Mouse (Mus musculus): ENCODE data around the gene Figla.
"Not testable (repeated sequence)": the region's sequence is repeated elsewhere in the genome, so short reads cannot be mapped to it uniquely, and the experiment has no call there.

Figla gene

GRCm38 (mm10) chr6:86015871-86016270 lies at the start of gene Figla:
Figla (plus strand) TSS chr6:86016171.
- no peak for DNase-seq

DNA sequence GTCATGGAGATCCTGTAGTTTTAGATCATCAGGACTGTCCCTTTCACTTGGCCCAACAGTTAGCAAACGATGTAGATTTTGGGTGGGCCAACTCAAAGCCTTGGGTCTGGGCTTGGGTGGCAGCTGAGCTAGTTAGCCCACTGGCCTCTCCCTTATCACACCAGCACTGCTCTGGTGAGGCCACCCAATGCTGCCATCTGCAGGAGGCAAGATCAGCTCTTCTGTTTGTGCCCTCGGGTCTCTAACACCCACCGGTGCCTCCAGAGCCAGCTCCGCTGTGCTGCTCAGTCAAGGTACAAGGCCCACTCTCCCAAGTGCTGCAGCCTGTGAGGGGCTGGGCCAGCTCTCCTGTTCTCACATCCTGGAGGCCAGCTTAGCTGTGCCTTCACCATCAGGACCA lies 49.3 kb upstream of the Figla start:
- DNase-seq = peak; percentile 49 to 57

GRCm38 (mm10) chr6:85969889-85970288 lies 46.1 kb upstream of the Figla start:
- no peak for DNase-seq

- DNase-seq = no peak
These were observed 43.3 kb upstream of the Figla start for GRCm38 (mm10) chr6:85972699-85973098.

DNA sequence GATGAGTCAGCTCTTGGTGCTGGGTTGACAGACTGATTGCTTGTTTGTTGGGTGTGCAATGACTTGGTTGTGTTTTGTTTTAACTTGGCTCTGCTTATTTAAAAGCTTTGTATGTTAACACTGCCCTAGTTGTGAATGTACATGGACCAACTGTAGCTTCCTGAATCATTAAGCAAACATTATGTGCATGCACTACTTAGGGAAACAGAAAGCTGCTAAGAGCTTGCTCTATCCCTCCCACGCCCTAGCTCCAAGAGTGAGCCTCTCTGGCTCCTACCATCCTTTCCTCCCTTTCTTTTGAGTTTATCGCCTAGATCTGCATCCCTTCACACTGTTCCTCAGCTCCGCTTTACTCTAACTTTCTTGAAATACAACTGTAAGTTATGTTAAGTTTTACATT lies 42.6 kb upstream of the Figla start:
- DNase-seq = no peak

- peak in 1 of 2 experiments; percentile 9 for DNase-seq
These were observed 40.9 kb upstream of the Figla start for GRCm38 (mm10) chr6:85974941-85975617.

- DNase-seq = no peak
These were observed 40.2 kb upstream of the Figla start for GRCm38 (mm10) chr6:85975761-85976160.

DNA sequence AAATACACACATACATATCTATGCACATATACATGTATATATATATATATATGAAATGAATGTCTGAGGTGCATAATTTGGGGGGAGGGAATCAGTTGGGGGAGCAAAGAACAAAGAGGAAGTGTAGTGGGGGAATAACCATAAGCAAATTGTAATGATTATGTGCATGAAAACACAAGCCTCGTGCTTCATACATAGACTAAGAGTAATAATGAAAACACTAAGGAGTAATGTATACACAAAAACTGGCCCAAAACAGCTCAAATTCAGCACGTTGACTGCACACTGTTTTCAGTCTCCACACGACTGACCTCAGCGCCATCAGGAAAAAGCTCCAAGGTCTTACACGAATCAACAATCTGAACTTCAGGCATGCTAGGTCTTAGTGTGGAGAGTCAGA lies 39.7 kb upstream of the Figla start:
- DNase-seq = no peak

DNA sequence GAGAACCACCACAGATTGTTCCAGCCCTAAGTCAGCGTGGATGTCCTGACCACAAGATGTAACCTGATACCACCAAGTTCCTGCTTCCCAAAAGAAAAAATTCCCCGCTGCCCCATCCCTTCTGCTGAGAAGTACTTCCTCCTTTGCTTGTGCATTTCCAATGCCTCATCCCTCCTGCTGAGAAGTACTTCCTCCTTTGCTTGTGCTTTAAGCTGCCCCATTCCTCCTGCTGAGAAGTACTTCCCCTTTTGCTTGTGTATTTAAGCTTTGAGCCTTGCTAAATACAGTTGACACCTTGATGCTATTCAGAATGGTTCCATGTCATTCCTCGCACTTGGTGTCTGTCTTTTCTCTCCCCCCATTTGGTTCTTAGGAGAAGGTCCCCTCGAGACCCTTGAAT lies 37.2 kb upstream of the Figla start:
- DNase-seq = not testable (repeated sequence)

DNA sequence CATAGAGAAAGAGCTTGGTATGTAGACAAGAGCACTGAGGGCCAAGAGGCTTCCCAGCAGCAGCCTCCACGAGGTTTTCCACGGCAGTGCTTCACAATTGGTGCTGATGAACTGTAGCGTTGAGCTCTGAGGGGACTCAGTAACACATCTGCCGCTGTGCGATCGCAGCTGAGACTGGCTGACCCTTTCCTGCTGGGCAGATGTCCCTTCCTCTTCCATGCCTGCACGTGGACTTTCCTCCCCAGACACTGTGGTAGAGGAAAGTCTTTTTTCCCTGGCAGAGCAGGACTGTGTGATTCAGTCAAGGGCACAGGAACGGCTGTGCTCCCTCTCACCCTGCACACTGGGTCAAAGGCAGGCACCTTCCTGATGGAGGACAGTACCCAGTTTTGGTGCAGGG lies 31.6 kb upstream of the Figla start:
- DNase-seq = no peak

GRCm38 (mm10) chr6:85989570-85989969 lies 26.4 kb upstream of the Figla start:
- DNase-seq = not testable (repeated sequence)

DNA sequence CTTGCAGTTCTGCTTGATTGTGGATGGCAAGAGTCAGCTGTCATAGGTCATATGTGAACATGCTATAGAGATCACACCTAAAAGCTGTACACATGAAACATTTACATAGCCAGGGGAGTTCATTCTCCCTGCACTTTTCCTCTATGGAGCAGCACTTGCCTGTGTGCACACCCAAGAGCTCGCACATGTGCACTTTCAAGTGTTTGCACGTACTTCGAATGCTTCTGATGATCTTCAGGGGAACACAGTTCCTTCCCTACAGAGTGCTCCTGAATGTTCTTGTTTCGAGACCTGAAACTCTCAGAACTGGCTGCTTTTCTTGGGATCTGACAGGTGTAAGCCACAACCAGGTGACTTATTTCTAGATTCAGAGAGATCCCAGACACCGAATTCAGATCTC lies 25.2 kb upstream of the Figla start:
- DNase-seq = not testable (repeated sequence)

DNA sequence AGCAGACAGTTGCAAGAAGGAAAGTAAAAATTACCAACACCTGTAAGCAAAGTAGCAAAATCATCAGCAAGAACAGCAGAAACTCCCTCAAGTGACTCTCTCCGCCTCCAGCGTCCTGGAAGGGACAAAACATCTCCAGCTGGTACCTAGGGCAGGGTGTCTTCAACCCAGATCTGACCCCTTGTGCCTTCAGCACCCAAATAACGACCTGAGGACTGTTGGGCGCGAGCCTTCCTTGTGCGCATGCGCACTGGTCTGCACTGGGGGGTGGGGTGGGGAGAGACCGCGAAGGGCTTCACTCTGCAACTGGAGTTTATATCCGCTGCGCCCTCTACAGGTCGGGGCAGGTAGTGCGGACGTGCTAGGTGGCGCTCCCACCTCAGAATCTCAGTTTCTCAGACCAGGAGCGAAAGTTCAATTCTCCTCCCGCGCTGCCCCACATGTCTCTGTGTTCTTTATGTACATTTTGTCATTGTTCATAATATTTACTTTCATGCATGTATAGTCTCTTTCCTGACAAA lies 12.5 kb upstream of the Figla start:
- DNase-seq = peak; percentile 29 to 30

DNA sequence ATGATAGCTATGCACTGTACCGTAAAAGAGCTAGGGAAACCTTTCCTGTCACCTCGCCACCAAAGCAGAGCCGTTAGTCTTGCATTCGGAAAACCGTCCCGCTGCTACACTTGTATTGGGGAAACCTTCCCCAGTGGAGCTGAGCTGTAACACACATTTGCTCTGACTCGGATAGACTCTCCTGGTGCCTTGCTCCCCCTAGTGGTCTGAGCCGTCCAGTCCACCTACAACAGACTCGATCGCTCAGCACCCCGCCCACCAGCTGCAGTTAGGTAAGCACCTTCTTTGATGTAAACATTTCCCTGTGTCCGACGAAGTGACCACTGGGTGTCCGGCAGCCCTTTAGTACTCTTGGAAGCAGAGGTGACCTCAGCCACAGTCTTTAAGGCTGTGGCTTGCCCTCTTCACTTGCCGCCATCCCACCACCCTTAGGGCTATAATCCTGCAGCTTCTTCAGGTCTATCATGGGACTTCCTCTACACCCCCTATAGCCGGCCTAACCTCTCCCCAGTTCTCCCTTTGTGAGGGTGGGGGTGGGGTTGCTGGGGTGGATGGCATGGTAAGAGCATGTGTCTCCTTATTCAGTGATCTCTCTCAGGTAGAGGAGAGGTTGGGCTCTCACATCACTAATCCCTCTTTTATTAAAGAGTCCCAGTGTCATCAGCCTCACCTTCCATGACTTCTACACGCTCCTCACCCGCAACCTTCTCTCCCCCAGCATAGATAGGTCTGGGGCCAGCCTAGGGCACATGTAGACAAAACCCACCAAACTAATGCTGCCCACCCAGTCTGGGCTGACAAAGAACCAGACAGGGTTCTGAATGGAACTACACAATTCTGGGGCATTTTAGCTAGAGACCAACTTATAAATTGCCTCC lies 11.5 kb upstream of the Figla start:
- DNase-seq = peak; percentile 71 to 75

GRCm38 (mm10) chr6:86009980-86010379 lies 6.0 kb upstream of the Figla start:
- DNase-seq = peak; percentile 42 to 49

GRCm38 (mm10) chr6:86014812-86015211 lies 1.2 kb upstream of the Figla start:
- peak in 1 of 2 experiments; percentile 9 for DNase-seq

DNA sequence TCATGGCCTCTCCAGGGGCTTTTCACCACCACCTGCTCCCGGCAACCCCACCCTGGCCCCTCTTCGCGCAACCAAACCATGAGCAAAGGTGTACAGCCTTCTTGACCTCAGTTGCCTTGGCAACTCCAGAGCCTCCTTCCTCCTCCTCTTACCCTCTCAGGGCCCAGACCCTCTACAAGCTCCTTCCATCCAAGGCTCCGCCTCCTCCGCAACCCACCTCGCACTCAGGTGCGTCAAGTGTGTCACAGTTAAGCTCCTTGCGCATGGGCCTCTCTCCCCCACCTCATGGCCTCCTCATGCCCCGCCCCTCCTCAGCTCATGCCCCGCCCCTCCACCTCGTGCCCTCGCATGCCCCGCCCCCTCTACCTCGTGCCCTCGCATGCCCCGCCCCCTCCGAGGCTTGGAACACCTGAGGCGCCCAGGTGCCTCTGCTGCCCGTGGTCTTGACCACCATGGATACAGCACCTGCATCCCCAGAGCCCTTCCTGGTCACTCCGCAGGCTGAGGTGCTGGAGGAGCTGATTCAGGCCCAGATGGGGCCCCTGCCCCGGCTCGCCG lies 901 bp downstream of the Figla start:
- no peak for DNase-seq

DNA sequence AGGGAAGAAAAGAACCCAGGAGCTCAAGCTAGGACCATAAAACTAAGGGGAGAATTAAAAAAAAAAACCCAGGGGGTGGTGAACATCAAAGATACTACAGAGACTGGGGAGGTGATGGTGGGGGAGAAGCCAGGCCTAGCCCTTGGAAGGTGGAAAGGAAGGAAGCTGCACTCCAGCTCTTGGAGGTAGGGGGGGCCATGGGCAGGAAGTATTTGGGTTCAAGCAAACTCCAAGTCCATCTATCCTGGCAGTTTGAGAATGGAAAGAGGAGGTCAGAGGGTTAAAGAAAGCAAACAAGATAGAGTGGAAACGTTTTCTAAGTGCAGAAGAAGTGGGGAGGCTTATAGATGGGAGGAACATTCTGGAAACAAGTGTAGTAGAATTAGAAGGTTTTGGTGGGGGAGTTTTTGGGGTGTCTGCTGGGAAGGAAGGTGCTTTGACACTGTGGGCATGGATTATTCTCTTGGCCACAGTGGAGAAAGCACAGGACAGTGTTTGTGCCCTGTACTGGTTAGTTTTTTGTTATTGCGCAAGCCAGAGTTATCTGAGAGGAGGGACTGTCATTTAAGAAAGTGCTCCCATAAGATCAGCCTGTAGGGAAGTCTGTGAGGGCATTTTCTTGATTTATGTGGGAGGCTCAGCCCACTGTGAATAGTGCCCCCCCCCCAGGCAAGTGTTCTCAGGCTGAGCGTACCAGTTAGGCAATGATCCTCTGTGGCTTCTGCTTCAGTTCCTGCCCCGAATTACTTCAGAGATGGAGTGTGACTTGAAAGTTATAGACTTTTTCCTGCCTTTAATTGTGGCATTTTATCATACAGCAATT lies 3.7 kb downstream of the Figla start:
- no peak for DNase-seq

DNA sequence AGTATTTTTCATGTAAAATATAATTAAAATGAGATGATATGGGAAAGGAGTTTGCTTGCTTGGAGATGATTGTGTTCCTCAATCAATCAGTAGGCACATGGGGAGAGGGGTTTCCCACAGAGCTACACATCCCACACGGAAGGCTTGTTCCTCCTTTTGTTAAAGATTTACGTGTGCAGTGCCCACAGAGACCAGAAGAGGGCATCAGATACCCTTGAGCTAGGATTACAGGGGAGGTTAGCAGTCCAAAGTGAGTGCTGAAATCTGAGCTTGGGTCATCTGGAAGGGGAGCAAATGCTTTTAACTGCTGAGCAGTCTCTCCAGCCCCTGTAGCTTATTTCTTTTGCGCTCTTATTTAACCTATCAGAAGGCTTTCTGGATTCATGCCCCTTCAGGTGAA lies 5.0 kb downstream of the Figla start:
- DNase-seq = peak; percentile 19 to 40

- DNase-seq = no peak
These were observed 10.8 kb downstream of the Figla start for GRCm38 (mm10) chr6:86026632-86027292.

GRCm38 (mm10) chr6:86028150-86028549 lies 12.2 kb downstream of the Figla start:
- no peak for DNase-seq

All from thymus, postnatal 36 days (tissue).